Mouse (Mus musculus) layer of hippocampus, postnatal 14 days (tissue): Measurements from ENCODE around the gene Ddx59. TPM values are rescaled to one million over a fixed set of nuclear protein-coding genes. Genes with fewer than 3 reads are reported as not detected.

Experiments
- DNase-seq, 2 experiments: peaks; one replicate each; pipeline ENCODE4 v3.0.0; 2021 to 2022; ENCODE audit warnings: low spot score in 2 of 2, mixed read lengths in 1 of 2
- total RNA-seq, 2 experiments: library from RNA; stranded (reverse); gene quantifications; 2 replicates each; pipeline ENCODE4 v1.2.3; 2021

Gene Ddx59
- total RNA-seq, 2 experiments from 2014 or later: 10.8 to 10.9 TPM

- no peak for DNase-seq
These were observed 32.3 kb downstream of the Ddx59 start for GRCm38 (mm10) chr1:136447338-136447737.

GRCm38 (mm10) chr1:136449541-136449940 lies 34.5 kb downstream of the Ddx59 start:
- no peak for DNase-seq

GRCm38 (mm10) chr1:136450206-136450605 lies 35.1 kb downstream of the Ddx59 start:
- DNase-seq: no peak

GRCm38 (mm10) chr1:136452421-136452820 lies 37.4 kb downstream of the Ddx59 start:
- DNase-seq: no peak

GRCm38 (mm10) chr1:136455756-136456585 lies 40.9 kb downstream of the Ddx59 start:
- peak in 1 of 2 experiments; percentile 42 for DNase-seq

GRCm38 (mm10) chr1:136456741-136457140 lies 41.7 kb downstream of the Ddx59 start:
- DNase-seq: no peak

- DNase-seq: no peak
These were observed 42.3 kb downstream of the Ddx59 start for GRCm38 (mm10) chr1:136457403-136457802.

GRCm38 (mm10) chr1:136458691-136459245 lies 43.7 kb downstream of the Ddx59 start:
- DNase-seq: peak; percentile 20 to 73

GRCm38 (mm10) chr1:136462443-136462842 lies 47.4 kb downstream of the Ddx59 start:
- no peak for DNase-seq

GRCm38 (mm10) chr1:136465168-136465567 lies 50.1 kb downstream of the Ddx59 start:
- no peak for DNase-seq

GRCm38 (mm10) chr1:136466143-136466811 lies 51.2 kb downstream of the Ddx59 start, which contains the start of gene Kif14:
TSS of gene Kif14 (plus strand) at chr1:136466343.
- DNase-seq: peak; percentile 85 to 93

- DNase-seq: no peak
These were observed 54.3 kb downstream of the Ddx59 start for GRCm38 (mm10) chr1:136469408-136469807.

GRCm38 (mm10) chr1:136470471-136470870 lies 55.4 kb downstream of the Ddx59 start:
- DNase-seq: no peak

Other genes starting within 250 kb of the Ddx59 start
- 1 to 10 TPM; 3.6 to 5.0 TPM for gene Mroh3, start 202.4 kb upstream of the Ddx59 start, total RNA-seq
- 1 to 10 TPM; 7.8 to 8.2 TPM for gene Inava, start 181.0 kb upstream of the Ddx59 start, total RNA-seq
- gene Gpr25, start 154.4 kb upstream of the Ddx59 start, total RNA-seq: 1 to 10 TPM; 8.0 to 9.1 TPM
- 100 to 1,000 TPM; 152 to 155 TPM for gene Camsap2, start 69.2 kb upstream of the Ddx59 start, total RNA-seq
- gene Kif14, start 51.1 kb downstream of the Ddx59 start, total RNA-seq: under 1 TPM; 0.44 to 0.81 TPM
- 10 to 100 TPM; 30.7 to 31.3 TPM for gene Zfp281, start 209.6 kb downstream of the Ddx59 start, total RNA-seq